Mouse (Mus musculus) monocyte, adult 2 months (primary cell): ENCODE data around the gene Myh1.

ENCODE experiments used
- DNase-seq, 2 experiments: peaks; one replicate each; pipeline ENCODE4 v3.0.0; 2022; ENCODE audit warnings: low spot score in 2 of 2, low read depth in 1 of 2

Gene Myh1

DNA sequence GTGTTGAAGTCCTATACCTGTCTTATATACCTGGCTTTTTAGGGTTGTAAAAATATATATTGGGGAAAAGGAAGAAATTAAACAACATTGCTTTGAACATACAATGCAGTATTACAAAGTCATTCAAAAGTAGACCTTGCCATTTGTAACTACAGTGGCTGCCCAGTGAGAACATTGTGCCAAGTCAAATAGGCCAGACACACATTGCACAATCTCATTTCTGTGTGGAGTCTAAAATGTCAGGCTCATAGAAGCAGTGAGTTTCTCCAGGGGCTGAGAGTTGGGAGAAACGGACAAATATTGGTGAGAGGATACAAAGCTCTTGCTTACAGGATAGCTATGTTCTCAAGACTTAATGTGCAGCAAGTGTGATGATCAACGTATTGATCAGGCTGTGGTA is 30.1 kb downstream of the Myh1 start:
- no peak for DNase-seq

DNA sequence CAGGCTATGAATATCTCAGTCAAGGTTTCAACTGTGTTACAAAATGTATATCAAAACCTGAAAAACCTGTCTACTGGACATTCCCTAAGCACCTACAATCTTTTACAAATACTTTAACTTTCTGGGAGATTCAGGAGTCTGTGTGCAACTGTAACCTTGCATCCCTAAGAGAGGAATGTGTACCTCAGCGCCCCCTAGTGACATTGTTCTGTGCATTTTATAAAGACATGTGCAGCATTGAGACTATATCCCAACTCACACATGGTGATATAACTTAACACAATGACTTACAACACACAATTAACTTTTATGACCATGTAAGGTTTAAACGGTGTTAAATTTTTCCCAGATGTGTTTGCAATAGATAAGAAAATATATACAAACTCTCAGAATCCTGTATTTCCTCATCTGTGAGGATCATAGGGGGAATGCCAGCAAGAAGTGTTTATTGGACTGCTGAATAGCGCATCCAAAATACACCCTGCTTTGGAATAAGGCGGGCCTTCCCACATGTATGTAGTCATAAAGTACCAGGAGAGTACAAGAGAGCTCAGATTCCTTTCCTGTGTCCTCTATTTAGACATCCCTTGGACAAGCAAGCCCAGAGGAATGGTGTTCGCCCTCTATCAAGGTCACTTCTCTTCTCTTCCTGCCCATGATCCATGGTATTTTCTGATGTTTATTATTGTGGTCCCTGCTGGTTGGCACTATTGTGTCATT is 35.9 kb downstream of the Myh1 start:
- DNase-seq = no peak

DNA sequence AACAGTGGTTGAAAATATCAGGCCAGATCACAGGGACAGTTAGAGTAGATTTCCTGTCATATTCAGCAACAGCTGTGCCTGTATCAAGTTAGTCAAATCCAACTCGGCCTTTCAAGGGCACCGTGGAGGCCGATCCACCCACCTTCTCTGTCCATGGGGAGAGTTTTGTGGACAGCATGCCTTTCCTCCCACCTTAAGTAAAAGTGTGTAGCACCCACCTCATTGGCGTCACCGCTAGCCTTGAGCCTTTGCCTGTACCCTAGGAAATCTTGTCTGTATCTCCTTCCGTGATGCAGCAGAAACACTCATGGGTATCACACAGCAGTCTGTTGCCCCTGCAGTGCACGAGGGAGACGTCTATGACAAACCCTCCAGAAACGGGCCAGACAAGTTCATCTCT is 36.9 kb downstream of the Myh1 start:
- no peak for DNase-seq

DNA sequence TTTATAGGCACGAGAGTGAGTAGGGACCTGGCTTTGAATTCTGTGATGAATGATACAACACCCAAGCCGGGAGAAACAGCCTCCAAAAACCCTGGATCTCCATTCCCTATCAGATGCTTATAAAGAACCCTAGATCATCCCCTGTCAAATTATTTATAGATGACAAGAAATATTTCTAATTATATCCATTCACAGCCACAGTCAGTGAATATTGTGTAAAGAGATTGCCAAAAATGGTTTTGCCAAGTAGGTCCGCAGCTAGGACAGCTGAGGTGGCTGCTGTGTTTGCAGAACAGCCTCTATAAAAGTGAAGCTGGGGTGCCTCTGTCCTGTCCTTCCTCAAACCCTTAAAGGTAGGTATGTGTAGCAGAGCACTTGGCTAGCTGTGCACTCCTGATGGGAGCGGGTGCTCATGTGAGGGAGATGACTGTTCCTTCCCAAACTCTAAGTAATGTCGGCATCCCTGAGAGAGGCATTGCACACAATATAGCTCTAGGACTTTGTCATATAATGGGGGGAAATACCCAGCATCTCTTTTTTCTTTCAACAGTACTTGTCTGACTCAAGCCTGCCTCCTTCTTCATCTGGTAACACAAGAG is 37.7 kb downstream of the Myh1 start, which contains the start of gene Myh4:
Myh4 (plus strand) TSS at position 549 of the 599 bp plus-strand sequence.
- no peak for DNase-seq

DNA sequence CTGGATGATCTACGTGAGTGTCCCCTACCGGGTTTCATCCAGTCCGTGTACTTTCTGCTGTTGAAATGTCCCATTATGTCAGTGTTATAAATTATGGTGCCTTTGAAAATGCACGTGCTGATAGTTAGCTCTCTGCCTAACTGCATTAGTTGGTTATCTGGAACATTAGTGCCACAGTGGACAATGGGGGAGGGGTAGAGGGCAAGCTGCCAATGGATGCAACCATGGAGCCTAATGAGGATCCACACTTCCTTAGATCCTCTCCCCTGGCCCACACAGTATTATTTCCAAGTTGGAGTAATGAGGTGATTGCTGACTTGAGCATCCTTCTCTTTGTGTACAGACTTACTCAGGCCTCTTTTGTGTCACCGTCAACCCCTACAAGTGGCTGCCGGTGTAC is 41.2 kb downstream of the Myh1 start:
- DNase-seq = no peak

DNA sequence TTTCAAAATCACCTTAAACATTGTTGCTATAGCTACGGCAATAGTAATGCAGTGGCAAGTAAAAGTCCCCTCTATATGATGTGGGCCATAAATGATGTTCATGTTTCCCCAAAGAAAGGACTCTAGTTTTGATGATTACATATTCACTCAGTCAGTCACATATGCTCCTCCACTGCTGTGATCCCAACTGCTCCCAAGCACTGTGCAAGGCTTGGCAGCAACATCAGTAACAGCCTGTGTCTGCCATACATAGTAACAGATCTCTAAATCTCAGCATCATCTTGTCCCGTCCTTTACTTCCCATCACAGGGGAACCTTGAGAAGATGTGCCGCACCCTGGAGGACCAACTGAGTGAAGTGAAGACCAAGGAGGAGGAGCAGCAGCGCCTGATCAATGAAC is 53.8 kb downstream of the Myh1 start:
- DNase-seq = no peak

DNA sequence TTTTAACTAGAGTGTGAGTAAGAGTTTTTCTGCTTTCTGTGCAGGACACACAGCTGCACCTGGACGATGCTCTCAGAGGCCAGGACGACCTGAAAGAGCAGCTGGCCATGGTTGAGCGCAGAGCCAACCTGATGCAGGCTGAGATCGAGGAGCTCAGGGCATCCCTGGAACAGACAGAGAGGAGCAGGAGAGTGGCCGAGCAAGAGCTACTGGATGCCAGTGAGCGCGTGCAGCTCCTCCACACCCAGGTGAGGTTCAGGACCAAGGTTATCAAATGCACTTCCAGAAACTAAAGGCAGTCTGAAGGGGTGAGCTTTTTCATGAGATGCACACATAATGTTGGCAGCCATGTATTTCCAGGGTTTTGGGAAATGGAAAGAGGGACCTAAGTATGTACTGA is 57.2 kb downstream of the Myh1 start:
- DNase-seq = no peak

DNA sequence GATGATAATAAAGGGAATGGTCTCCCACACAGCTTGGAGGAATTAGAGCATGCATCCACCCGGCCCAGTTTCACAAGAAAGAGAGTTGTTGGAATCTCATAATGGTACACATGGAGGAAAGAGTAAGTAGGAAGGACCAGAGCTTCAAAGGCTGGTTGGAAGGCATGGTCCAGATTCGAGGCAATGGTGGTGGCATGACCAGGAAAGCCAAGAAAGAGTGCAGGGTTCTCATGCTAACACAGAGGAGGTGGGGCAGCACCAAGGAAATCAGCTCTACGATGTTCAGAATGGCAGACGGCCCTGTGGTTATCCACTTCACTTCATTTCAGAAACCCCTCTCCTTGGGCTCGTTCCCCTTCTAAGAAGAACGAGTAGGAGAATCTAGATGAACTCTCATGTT is 61.1 kb downstream of the Myh1 start:
- DNase-seq = no peak
